Mouse (Mus musculus) embryonic stem cell, embryonic (primary cell): Measurements from ENCODE around the gene Tent5d.

Experiments used
- CTCF ChIA-PET, 4 experiments: fragments of 300-600 bp in 2 of 4; fragments of 350-600 bp in 2 of 4; sonication (Branson Sonifier 250); formaldehyde crosslinking; loops; one replicate each; lab custom pipeline; 2022; ENCODE audit warnings: inconsistent platforms in 2 of 4; lab: Charles Lee
- POLR2A ChIA-PET, 4 experiments: fragments of 300-600 bp in 2 of 4; fragments of 350-600 bp in 2 of 4; sonication (Branson Sonifier 250); formaldehyde crosslinking; loops; one replicate each; lab custom pipeline; 2022; ENCODE audit warnings: antibody characterized with exemption in 4 of 4, inconsistent platforms in 1 of 4; lab: Charles Lee

Tent5d gene

DNA sequence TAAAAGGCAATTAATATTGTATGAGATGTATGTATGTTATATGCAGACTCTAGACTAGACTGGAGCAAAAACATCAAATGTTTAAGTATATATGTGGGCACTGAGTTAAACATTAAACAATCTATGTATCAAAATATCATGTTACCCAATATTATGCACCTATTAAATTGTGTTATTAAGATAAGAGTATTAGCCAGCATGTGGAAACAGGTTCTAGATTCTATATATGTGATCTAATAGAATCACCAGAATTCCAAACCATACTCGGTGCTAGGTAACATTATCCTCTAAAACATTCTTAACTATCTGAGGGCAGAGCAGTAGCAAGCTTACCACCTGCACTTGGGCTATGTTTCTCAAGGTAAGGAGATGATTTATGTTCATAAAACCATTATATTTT lies at the start of gene Tent5d:
Tent5d (plus strand) TSS at position 301 of the 400 bp plus-strand sequence.
- POLR2A ChIA-PET, result no interaction called here
- CTCF ChIA-PET, result no interaction called here

DNA sequence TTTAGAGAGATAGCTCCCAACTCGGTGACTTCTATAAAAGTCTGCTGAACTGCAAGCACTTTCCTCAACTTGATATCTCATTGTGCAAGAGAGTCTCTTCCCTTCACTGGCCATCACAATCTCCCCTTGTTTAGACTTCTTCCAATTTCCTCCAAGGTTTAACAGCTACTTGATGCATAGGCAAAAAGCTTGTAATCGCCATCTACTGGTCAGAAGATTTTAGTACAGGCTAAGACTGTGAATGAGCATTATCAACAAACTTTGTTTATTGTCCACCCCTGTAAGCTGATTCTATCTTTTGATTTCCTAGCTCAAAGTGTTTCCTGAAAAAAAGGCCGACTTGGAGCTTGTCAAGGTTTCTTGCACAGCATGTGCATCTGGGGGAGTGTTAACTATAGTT lies 24.5 kb upstream of the Tent5d start:
- CTCF ChIA-PET, result no interaction called here
- POLR2A ChIA-PET, result no interaction called here

DNA sequence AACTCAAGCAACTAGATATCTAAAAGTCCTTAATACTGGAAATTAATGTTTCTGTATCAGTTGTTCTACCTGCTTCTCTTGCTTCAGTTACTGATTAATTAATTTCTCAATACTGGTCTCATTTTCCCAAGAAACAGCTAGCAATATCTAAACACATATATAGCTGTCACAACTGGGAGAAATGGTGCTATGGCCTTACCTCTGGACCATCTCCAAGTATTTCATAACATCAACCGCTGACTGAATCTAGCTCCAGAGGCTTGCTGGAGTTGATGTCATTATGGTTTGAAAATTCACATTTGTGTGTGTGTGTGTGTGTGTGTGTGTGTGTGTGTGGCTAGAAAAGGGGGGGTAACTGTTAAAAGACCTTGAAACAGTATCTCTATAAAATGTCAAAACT lies 2.3 kb upstream of the Tent5d start:
- POLR2A ChIA-PET, result no interaction called here
- CTCF ChIA-PET, result interaction anchor here in 1 of 4 experiments (0.6 kb wide), 1 partner anchor 112 kb away, joined by 3 read pairs; no protein-coding TSS in a partner anchor

DNA sequence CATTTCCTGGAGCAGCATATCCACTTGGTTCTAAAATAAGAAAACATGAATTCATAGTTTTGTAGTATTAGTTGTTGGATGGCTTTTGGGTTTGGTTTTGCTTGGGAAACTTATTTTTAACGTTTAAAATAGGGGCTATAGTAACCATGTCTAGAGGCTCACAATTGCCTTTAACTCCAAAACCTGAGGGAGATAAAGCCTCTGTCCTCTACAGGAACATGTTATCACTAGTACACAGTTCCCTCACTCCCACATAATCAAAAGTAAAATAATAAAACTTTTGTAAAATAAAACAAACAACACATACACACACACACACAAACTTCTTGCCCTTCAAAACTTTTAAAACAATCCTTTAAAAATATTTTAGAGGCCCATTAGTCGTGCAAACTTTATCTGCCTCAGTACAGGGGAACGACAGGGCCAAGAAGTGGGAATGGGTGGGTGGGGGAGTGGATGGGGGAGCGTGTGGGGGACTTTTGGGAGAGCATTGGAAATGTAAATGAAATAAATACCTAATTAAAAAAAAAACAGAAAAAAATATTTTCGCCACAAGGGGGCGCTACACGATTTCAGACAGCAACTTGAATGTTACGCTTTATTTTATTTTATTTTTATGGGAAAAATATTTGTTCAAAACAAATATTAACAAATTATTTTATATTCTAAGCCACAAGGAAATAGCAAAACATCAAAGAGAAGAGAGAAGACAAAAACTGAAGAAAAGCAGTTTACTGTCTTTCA lies 1.5 kb upstream of the Tent5d start:
- ChIA-PET POLR2A (no interaction called here), CTCF (interaction anchor here in 1 of 4 experiments (0.6 kb wide), 1 partner anchor 112 kb away, joined by 3 read pairs; no protein-coding TSS in a partner anchor)

DNA sequence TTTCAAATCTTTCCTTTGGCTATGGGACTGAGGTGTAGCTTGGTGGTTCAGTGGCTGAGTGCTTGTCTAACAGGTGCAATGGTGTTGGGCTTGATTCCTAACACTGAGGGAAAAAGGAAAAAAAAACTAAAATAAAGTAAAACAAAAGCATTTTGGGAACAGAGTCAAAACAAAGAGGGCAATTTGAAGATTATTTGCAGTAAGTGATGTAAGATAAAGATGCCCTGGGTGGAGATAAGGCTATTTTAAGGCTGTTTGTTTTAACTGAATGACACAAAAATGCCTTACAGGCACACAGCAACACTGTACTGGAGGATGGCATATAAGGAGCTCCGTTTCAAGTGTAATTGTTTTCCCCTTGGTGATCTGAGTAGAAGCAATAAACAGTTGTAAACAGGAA lies 3.4 kb downstream of the Tent5d start:
- CTCF ChIA-PET, result no interaction called here
- POLR2A ChIA-PET, result no interaction called here

DNA sequence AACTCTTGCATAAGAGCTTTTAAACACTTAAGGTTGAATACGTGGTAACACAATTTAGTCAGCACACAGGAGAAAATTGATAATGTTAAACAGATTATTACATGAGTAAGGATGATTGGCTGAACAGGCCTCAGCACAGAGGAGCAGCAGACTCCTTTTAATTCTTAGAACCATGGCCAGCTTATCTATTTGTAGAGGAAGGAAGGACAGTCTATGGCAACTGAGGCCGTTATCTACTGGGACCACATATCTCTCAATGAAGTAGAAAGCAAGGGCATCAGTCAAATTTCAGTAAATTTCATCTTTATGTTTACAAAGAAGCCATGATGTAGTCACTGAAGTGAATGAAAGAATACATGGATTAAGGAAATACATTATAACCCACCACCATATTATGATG lies 4.5 kb downstream of the Tent5d start:
- ChIA-PET POLR2A (no interaction called here), CTCF (no interaction called here)

DNA sequence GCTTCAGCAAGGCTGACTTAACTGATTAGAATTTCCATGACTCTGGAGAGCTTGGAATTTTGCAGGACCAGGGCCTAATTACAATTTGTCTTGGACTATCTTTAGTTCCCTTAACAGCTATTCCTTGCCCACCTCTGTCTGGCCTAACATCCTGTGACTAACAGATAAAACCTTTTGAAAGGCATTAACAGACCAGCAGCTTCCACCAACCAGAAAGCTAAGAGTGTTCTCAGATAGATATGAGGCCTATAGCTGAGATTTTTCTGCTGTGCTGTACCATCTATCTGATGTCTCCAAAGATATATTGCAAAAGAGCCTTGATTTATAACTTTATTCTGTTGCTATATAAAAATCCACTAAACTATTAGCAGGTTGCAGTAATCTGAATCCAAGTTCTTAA lies 19.7 kb downstream of the Tent5d start:
- ChIA-PET POLR2A (no interaction called here), CTCF (no interaction called here)

DNA sequence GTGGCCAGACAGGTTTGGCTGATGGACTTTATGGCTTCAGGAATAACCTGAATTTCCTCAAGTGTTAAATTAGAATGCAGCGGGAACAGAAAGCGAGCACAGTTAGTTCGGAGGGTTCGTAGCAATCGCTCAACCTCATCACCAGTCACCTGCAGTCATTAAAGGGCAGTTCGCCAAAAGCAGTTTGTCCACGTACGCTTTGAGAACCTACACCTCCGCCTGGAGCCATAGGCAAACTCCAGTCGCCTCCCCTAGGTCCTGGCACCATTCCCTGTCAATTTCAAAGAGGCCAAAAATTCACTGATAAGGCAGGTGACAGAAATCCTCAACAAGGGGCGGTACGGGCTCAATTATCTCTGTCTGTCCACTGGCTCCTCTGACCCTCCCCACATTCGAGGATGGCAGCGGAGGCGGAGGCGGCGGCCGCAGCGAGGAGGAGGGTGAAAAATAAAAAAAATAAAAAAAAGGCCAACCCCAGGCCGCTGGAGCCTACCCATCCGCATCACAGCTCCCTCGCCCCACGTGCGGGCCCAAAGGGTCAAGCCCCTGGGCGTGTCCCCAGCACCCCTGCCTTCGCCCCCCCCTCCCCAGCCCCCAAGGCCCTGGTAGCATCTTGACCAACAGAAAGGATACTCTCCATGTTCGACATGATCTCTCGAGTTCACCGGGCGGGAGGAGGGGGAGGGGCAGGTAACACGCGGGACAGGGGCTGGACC lies 23.3 kb downstream of the Tent5d start:
- CTCF ChIA-PET, result no interaction called here
- POLR2A ChIA-PET, result interaction anchor here in 1 of 4 experiments (0.6 kb wide), 1 partner anchor 367 kb away, joined by 3 read pairs; no protein-coding TSS in a partner anchor

DNA sequence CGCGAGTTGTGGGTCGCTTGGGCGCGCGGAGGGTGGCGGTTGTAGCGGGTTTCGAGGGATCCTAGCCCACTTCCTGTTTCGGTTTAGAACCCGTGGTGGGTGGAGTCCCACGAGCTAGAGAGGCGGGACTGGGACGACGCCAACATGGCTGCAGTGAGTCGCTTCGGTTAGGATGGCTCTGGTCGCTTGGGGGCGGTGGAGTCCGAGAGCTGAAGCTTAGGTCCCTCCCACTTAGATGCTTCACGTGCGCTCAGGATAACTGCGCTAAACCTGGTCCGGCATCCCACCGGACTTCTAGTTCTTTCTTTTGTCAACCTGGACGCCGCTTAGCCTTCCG lies 23.8 kb downstream of the Tent5d start, which contains the start of gene 2610002M06Rik:
2610002M06Rik (minus strand) TSS at position 117 of the 337 bp plus-strand sequence.
- ChIA-PET POLR2A (interaction anchor here in 1 of 4 experiments (0.6 kb wide), 1 partner anchor 367 kb away, joined by 3 read pairs; no protein-coding TSS in a partner anchor), CTCF (no interaction called here)

DNA sequence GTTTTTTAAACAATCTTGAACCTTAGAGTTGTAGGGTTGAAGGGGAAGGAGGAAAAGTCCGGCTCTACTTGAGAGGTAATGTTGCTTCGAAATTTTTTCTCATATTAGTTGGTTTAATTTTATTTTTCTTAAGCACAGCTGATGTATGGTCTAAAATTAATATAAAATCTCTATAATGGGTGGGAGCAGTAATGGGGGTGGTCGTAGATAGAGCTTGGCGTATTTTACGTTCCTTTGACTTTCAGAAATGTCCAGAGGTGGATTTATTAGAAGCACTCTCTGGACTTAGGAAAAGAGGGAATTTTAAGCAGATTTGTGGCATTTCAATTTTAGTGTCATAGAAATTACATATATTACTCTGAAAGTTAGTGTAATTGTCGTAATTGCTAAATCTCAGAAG lies 24.3 kb downstream of the Tent5d start:
- POLR2A ChIA-PET, result no interaction called here
- CTCF ChIA-PET, result no interaction called here

DNA sequence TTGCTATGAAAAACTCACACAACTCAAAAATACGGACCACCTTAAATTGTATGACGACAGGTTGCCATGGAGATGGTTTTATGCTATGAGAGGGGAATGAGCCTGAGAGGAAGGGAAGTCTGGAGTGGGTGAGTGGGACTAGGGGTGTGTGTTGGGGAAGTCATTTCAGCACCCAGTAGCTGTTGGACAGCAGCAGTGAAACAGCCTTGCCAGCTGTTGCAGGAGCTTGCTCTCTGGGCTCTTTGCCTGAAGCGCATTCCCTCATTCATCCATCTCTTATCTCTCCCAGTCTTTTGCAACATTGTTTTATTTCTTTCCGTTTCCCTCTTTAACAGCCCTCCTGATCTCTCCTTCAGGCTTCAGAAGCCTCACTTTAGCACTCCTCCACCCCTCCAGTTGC lies 65.8 kb downstream of the Tent5d start:
- ChIA-PET POLR2A (no interaction called here), CTCF (no interaction called here)
